In the genomic region with DNA sequence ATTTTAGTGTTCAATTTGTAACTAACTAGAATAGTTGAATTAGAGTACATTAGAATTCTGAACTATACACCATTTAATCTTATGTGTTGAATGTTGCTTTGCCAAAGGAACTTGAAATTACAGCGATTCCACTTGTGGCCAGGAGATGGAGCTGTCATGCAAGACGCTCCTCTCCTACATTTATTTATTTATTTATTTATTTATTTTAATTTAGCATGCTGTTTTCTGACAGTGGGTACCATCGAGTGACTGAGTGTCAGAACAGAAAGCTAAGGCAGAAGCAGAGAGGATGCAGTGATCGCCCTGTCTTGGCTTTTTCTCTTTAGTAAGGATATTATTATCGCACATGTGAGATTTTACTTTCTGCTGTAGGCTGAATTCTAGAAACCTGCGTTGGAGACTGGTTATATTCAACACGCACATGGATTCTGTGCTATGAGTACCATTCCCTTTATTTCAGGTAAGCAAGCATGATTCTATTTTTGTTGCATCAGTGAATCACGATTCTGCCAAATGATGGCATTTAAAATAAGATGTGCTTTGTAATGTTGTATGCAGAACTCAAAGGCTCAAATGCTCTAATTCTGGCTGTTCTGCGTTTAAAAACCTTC, we compare ENCODE assay signal across 10 mouse cellular contexts. TPM values are rescaled to one million over a fixed set of nuclear protein-coding genes. Genes with fewer than 3 reads are reported as not detected.
A peak's percentile ranks its signal among the peaks of the same experiment; 100 is the strongest.
DNase-seq lines count a peak whose midpoint lies in the region; ATAC-seq and TF ChIP-seq lines count a peak whose summit lies in the region.
"Had no signal": no experiment of that assay in that cellular context is flagged by ENCODE, and none has a peak within 500 bp of the region (broad histone marks: within the 10 kb centered on the region; RNA-seq: fewer than 3 reads in every experiment).

Gene Scn2a (plus strand): TSS at position 216 of the 611 bp plus-strand sequence.

- peak; percentile 48 for DNase-seq in liver, adult 2 months (ENCODE audit: extremely low read depth, low read depth, low spot score)
- peak; percentile 46 for DNase-seq in adrenal gland, postnatal 14 days
- DNase-seq in embryonic facial prominence, embryonic 10.5 days (ENCODE audit: low spot score), result peak; percentile 23
- DNase-seq in kidney, postnatal 10 days, result peak; percentile 63
- DNase-seq in lung, postnatal 14 days, result peak; percentile 6
- peak; percentile 57 for DNase-seq in right cerebral cortex, postnatal 25 days
- no peak for DNase-seq in ovary, postnatal 36 days (ENCODE audit: low spot score)

- H3K27ac ChIP-seq in liver, adult 2 months (replicated peaks; ENCODE audit: insufficient read depth, low read depth, low read length), result no peak within 1 kb of the TSS
- no peak within 1 kb of the TSS for H3K27ac ChIP-seq in liver, embryonic 12.5 days
- no peak within 1 kb of the TSS for H3K27ac ChIP-seq in embryonic facial prominence, embryonic 10.5 days (replicated peaks)
- H3K27ac ChIP-seq: embryonic facial prominence, embryonic 12.5 days had no signal

- H3K9me3 ChIP-seq in liver, embryonic 12.5 days (replicated peaks), result no peaks in the 10 kb centered on the region
- no peaks in the 10 kb centered on the region for H3K9me3 ChIP-seq in embryonic facial prominence, embryonic 10.5 days
- H3K9me3 ChIP-seq: embryonic facial prominence, embryonic 12.5 days had no signal

- no peaks in the 10 kb centered on the region for H3K4me1 ChIP-seq in liver, adult 2 months (ENCODE audit: control insufficient read depth, insufficient read depth, low read length)
- H3K4me1 ChIP-seq in liver, embryonic 12.5 days, result no peaks in the 10 kb centered on the region
- no peaks in the 10 kb centered on the region for H3K4me1 ChIP-seq in embryonic facial prominence, embryonic 10.5 days
- H3K4me1 ChIP-seq: embryonic facial prominence, embryonic 12.5 days; megakaryocyte, embryonic 14.5 days had no signal

- H3K4me3 ChIP-seq in liver, adult 2 months (ENCODE audit: insufficient read depth, low read depth, low read length), result no peak within 1 kb of the TSS
- no peak within 1 kb of the TSS for H3K4me3 ChIP-seq in liver, embryonic 12.5 days
- no peak within 1 kb of the TSS for H3K4me3 ChIP-seq in embryonic facial prominence, embryonic 10.5 days
- H3K4me3 ChIP-seq: embryonic facial prominence, embryonic 12.5 days; megakaryocyte, embryonic 14.5 days had no signal

- H3K9ac ChIP-seq in liver, adult 2 months (ENCODE audit: low read depth, low read length), result no peak within 1 kb of the TSS
- no peak within 1 kb of the TSS for H3K9ac ChIP-seq in liver, embryonic 12.5 days
- H3K9ac ChIP-seq: embryonic facial prominence, embryonic 12.5 days had no signal

- no peak within 1 kb of the TSS for H3K4me2 ChIP-seq in liver, embryonic 12.5 days
- H3K4me2 ChIP-seq: embryonic facial prominence, embryonic 12.5 days had no signal

- no peaks in the 10 kb centered on the region for H3K27me3 ChIP-seq in liver, adult 2 months (ENCODE audit: control insufficient read depth, insufficient read depth, low read length)
- H3K27me3 ChIP-seq in liver, embryonic 12.5 days (replicated peaks), result no peaks in the 10 kb centered on the region
- no peaks in the 10 kb centered on the region for H3K27me3 ChIP-seq in embryonic facial prominence, embryonic 10.5 days (replicated peaks; ENCODE audit: low read depth, poor library complexity, severe bottlenecking)
- H3K27me3 ChIP-seq: embryonic facial prominence, embryonic 12.5 days; megakaryocyte, embryonic 14.5 days had no signal

- H3K79me2 ChIP-seq in liver, adult 2 months (ENCODE audit: control insufficient read depth, insufficient read depth, low read length), result no peaks in the 10 kb centered on the region

- peak; percentile 19; the same call in 1 of the 2 replicates for TF ChIP-seq CTCF in liver, adult 2 months (IDR thresholded peaks at IDR 0.05; ENCODE audit: low read depth, low read length)

- TF ChIP-seq POLR2A in liver, adult 2 months (IDR thresholded peaks at IDR 0.05; ENCODE audit: extremely low read depth, insufficient read depth, low read length), result no peak

- ATAC-seq in liver, embryonic 12.5 days, result no peak

- 51% methylated on average over 9 of the region's 9 CpGs for WGBS in liver, adult 2 months
- 38% methylated on average over 9 of the region's 9 CpGs for WGBS in liver, embryonic 12.5 days (ENCODE audit: insufficient replicate concordance)
- 52% methylated on average over 9 of the region's 9 CpGs for WGBS in embryonic facial prominence, embryonic 10.5 days

- H3K36me3 ChIP-seq in liver, adult 2 months (ENCODE audit: control insufficient read depth, insufficient read depth, low read length), result no peaks in the 10 kb centered on the region
- no peaks in the 10 kb centered on the region for H3K36me3 ChIP-seq in liver, embryonic 12.5 days
- H3K36me3 ChIP-seq in embryonic facial prominence, embryonic 10.5 days (replicated peaks), result no peaks in the 10 kb centered on the region
- H3K36me3 ChIP-seq: embryonic facial prominence, embryonic 12.5 days had no signal

RNA-seq across cellular contexts. Expression of gene Scn2a, which starts in this region (rescaled TPM):
- total RNA-seq in liver, adult 2 months (2014; rRNA removed), result 0.09 and 0.81 TPM in 2 replicates
- polyA plus RNA-seq in liver, adult 2 months (2012; rRNA removed), result 0.02 TPM in 2 replicates
- 0.25 and 0.57 TPM in 2 replicates for polyA plus RNA-seq in liver, embryonic 12.5 days (2016; fragmentation: Nextera tagmentation; extraction: Ambion mirVana)
- 0.85 and 1.9 TPM in 2 replicates for total RNA-seq in adrenal gland, postnatal 14 days (2021)
- 1.8 and 2.5 TPM in 2 replicates for polyA plus RNA-seq in embryonic facial prominence, embryonic 10.5 days (2016; fragmentation: Nextera tagmentation; extraction: Ambion mirVana)

Comparison
In these comparisons a context has a peak if more than half of its experiments do, and no peak if none do; other contexts are left out.
1. Peak in DNase-seq in liver, adult 2 months; RNA of the gene not detected or under 1 TPM.